Mouse (Mus musculus) spleen, adult 2 months (tissue): ENCODE measurements at regions not wholly inside any gene's neighbourhood (a gene's known extent, or its start where the extent isn't known, plus 50 kb on each side); places are given as distances from the start of the nearest gene placed in this dataset.

Source experiments
- CTCF ChIP-seq: fragments of 200-500 bp; IDR thresholded peaks from 2 replicates; pipeline ENCODE4 v1.5.1; 2011; ENCODE audit warnings: mild to moderate bottlenecking, inconsistent platforms; ENCODE audit not compliant: insufficient read depth, insufficient read length, insufficient replicate concordance; ENCODE audit errors: extremely low read depth
- POLR2A ChIP-seq: fragments of 200-500 bp; IDR thresholded peaks from 2 replicates; pipeline ENCODE4 v1.6.1; 2011; ENCODE audit warnings: low read depth, low read length, inconsistent platforms

DNA sequence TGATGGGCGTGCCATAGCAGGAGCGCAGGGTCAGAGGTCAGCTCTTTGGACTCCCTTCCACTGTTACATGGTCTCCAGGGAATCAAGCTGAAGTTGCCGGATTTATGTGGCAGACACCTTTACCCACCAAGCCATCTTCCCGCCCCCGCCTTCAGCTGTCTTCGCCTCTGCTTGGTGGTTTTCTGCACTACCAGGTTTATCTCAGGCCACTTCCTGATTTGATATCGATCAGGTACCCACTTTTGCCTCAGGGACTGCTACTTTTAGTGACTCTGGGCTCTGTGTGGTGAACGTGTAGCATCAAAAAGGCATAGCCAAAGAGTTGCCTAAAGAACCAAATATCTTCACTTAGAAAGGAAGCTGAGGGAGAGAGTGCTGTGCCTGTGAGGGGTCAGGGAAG, 75.5 kb upstream of the Mrps10 start:
- TF ChIP-seq CTCF (no peak), POLR2A (no peak)
